Comparison of ENCODE assay signal across 29 mouse cellular contexts in genomic region chr10:8913904-8914303, GRCm38 (mm10). TPM values are rescaled to one million over a fixed set of nuclear protein-coding genes. Genes with fewer than 3 reads are reported as not detected.
DNase-seq lines count a peak whose midpoint lies in the region; ATAC-seq and TF ChIP-seq lines count a peak whose summit lies in the region.
"Had no signal": no experiment of that assay in that cellular context is flagged by ENCODE, and none has a peak within 500 bp of the region (broad histone marks: within the 10 kb centered on the region; RNA-seq: fewer than 3 reads in every experiment).

No protein-coding gene starts in this region.

- no peak for TF ChIP-seq EP300 in heart, postnatal 0 days (IDR thresholded peaks at IDR 0.05; ENCODE audit: low read depth)

- H3K4me1 ChIP-seq in heart, postnatal 0 days (ENCODE audit: control insufficient read depth, insufficient read depth) = peaks cover 18% of the 10 kb centered on the region
- H3K4me1 ChIP-seq: embryonic facial prominence, embryonic 15.5 days; forebrain, embryonic 10.5 days; forebrain, embryonic 12.5 days had no signal

- H3K27ac ChIP-seq in heart, postnatal 0 days (ENCODE audit: low read depth) = 0 out of 2 replicates have a peak overlapping the region, but pooled peaks have one; percentile 28
- H3K27ac ChIP-seq: embryonic facial prominence, embryonic 13.5 days; embryonic facial prominence, embryonic 15.5 days; forebrain, embryonic 10.5 days; forebrain, embryonic 12.5 days had no signal

- no peaks in the 10 kb centered on the region for H3K27me3 ChIP-seq in heart, postnatal 0 days (ENCODE audit: control insufficient read depth, insufficient read depth, low read length)
- H3K27me3 ChIP-seq: CH12.LX; embryonic facial prominence, embryonic 13.5 days; embryonic facial prominence, embryonic 15.5 days; forebrain, embryonic 12.5 days; Patski had no signal

- WGBS in heart, postnatal 0 days = 60% methylated on average over 4 of the region's 4 CpGs

- TF ChIP-seq CTCF in heart, postnatal 0 days (IDR thresholded peaks at IDR 0.05; ENCODE audit: low read depth) = no peak

- H3K4me2 ChIP-seq in heart, postnatal 0 days (ENCODE audit: low read depth, low read length) = no peak overlapping the region
- H3K4me2 ChIP-seq: embryonic facial prominence, embryonic 13.5 days; embryonic facial prominence, embryonic 15.5 days; forebrain, embryonic 12.5 days had no signal

- no peaks in the 10 kb centered on the region for H3K9me3 ChIP-seq in heart, postnatal 0 days (replicated peaks; ENCODE audit: control insufficient read depth, low read length)
- H3K9me3 ChIP-seq: embryonic facial prominence, embryonic 13.5 days; embryonic facial prominence, embryonic 15.5 days; forebrain, embryonic 10.5 days; forebrain, embryonic 12.5 days had no signal

- no peak for ATAC-seq in heart, postnatal 0 days (ENCODE audit: insufficient read depth, low read depth)
- ATAC-seq: activated CD4-positive, CD25-positive, alpha-beta regulatory T cell, adult 4 months; CD4-positive, CD25-positive, alpha-beta regulatory T cell, adult 4 months; forebrain, embryonic 14.5 days; forebrain, embryonic 16.5 days; Patski had no signal

- no peaks in the 10 kb centered on the region for H3K36me3 ChIP-seq in heart, postnatal 0 days (replicated peaks; ENCODE audit: control insufficient read depth, insufficient read depth, low read length)
- H3K36me3 ChIP-seq: embryonic facial prominence, embryonic 13.5 days; embryonic facial prominence, embryonic 15.5 days; forebrain, embryonic 10.5 days; forebrain, embryonic 12.5 days; G1E had no signal

- no peak overlapping the region for H3K4me3 ChIP-seq in heart, postnatal 0 days (ENCODE audit: low read depth, low read length)
- H3K4me3 ChIP-seq: embryonic facial prominence, embryonic 13.5 days; embryonic facial prominence, embryonic 15.5 days; erythroblast, embryonic 14.5 days; forebrain, embryonic 10.5 days; forebrain, embryonic 12.5 days had no signal

- H3K9ac ChIP-seq in heart, postnatal 0 days (replicated peaks; ENCODE audit: low read depth, low read length) = no peak overlapping the region
- H3K9ac ChIP-seq: embryonic facial prominence, embryonic 13.5 days; embryonic facial prominence, embryonic 15.5 days; forebrain, embryonic 12.5 days had no signal

- DNase-seq in heart, postnatal 0 days (ENCODE audit: low spot score) = no peak
- no peak for DNase-seq in heart, postnatal 4 days
- DNase-seq in ovary, postnatal 36 days (ENCODE audit: low spot score) = peak; percentile 13
- no peak for DNase-seq in ovary, postnatal 14 days (ENCODE audit: low spot score)
- peak; percentile 54 for DNase-seq in testis, postnatal 10 days (ENCODE audit: low spot score)
- DNase-seq in adrenal gland, adult 18-20 months (ENCODE audit: low spot score in 2 of 2) = no peak
- DNase-seq in lung, postnatal 25 days (ENCODE audit: low spot score) = no peak
- DNase-seq: adrenal gland, adult 2 months; adrenal gland, postnatal 10 days; adrenal gland, postnatal 25 days; B cell, adult 2 months; cerebellum, adult 18-20 months; cerebellum, adult 8-10 months; cerebellum, adult 9-11 months; cerebellum, postnatal 14 days; cerebellum, postnatal 36 days; embryo, embryonic 11 days had no signal

RNA-seq across cellular contexts. Expression of gene Sash1, which starts 28.0 kb away (rescaled TPM):
- 17.7 and 18.3 TPM in 2 replicates for total RNA-seq in heart, postnatal 0 days (2014; rRNA removed; ENCODE audit: low replicate concordance)
- polyA plus RNA-seq in heart, postnatal 0 days (2015; fragmentation: Nextera tagmentation; extraction: Ambion mirVana) = 3.8 and 3.9 TPM in 2 replicates
- 10 to 100 TPM; 55.8 to 57.3 TPM for total RNA-seq in heart, postnatal 4 days (2021)
- 10 to 100 TPM; 35.1 to 83.4 TPM for total RNA-seq in adrenal gland, adult 18-20 months (2021)
- polyA plus RNA-seq: CD4-positive, CD25-positive, alpha-beta regulatory T cell, adult 4 months; G1E had no signal

Comparison
In these comparisons a context has a peak if more than half of its experiments do, and no peak if none do; other contexts are left out.
1. DNase-seq: peak in ovary, postnatal 36 days (single experiment) and testis, postnatal 10 days (single experiment); none in heart, postnatal 0 days (single experiment), heart, postnatal 4 days (single experiment), ovary, postnatal 14 days (single experiment), adrenal gland, adult 18-20 months (0 of 2) and lung, postnatal 25 days (single experiment).